Mouse (Mus musculus) erythroblast, adult 5-6 weeks (primary cell): ENCODE results near the gene Ccdc117. TPM values are rescaled to one million over a fixed set of nuclear protein-coding genes. Genes with fewer than 3 reads are reported as not detected.
"Not testable (repeated sequence)": the region's sequence is repeated elsewhere in the genome, so short reads cannot be mapped to it uniquely, and the experiment has no call there.

Experiments
- ATAC-seq: replicated peaks from 2 replicates; pipeline ENCODE4 v1.8.0; 2016; ENCODE audit warnings: moderate number of reproducible peaks, mild to moderate bottlenecking, moderate TSS enrichment, inconsistent platforms; ENCODE audit not compliant: poor library complexity, low FRiP score, severe bottlenecking
- total RNA-seq, 2 experiments: library from RNA; stranded (forward) in 1 of 2; stranded (reverse) in 1 of 2; fragments of 150-400 nt in 1 of 2; fragments of 200-764, 138-1000 nt in 1 of 2; gene quantifications; 2 replicates each; pipeline versions ENCODE4 v1.2.3 to v1.2.4; 2015 to 2017; ENCODE audit warnings: low replicate concordance in 2 of 2

The Ccdc117 gene
- total RNA-seq, 2 experiments from 2014 or later, result 2.7 to 10.4 TPM

DNA sequence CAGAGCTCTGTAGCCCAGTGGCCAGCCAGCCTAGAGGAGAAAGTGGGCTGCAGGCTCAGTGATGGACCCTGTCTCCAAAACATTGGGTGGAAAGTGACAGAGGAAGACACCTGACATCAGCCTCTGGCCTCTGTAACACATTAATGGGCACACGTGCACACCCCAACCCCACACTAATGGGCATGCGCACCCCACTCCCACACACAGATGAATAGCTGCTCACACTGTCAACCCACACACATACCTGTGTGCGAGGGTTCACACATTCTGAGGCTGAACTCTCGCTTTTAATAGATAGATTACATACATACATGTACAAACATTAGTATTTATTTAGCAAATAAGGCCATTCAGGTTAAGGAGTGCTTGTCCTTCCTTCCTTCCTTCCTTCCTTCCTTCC is 27.9 kb downstream of the Ccdc117 start:
- ATAC-seq, result no peak

DNA sequence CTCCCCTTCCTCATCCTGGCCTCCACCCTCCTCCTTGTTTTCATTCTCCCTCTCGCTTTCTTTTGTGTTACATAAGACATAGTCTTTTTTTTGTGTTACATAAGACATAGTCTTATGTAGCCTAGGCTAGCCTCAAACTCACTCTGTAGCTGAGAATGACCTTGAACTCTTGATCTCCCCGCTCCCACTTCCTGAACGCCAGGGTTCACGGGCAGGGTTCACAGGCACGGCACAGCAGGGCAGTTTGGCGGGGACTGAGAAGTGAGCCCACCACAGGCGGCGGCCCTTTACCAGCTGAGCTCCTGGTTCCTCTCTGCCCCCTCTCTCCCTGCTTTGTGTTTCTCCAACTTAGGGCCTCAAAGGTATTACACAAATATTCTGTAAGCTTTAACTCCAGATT is 29.0 kb downstream of the Ccdc117 start:
- ATAC-seq, result no peak

DNA sequence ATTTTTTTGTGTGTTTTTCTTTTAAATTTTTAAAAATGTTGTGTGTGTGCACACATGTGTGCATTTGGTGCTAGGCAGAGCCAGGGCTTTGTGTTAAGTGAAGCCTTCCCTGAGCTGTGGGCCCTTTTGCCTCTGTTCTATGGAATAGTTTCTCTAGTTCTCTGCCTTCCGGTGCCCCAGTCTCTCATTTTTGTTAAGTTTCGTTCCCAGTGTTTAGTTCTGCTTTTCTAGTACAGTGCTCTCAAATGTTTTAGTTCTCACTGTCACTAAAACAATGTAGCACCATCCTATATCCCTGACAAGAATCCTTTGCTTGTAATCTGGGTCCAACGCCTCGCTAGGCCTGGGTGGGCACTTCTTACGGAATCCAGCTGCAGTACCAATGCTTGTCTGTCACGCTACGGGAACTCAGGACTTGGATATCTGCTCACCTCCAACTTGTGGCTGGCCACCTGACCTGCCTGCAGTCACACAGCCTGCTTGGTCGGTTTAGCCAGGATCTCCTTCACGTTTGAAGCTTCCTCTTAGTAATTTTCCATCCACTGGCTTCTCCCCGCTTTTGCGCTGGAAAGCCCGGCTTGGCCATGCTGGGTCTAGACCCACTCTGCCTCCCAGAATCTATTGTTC is 29.8 kb downstream of the Ccdc117 start:
- no peak for ATAC-seq

DNA sequence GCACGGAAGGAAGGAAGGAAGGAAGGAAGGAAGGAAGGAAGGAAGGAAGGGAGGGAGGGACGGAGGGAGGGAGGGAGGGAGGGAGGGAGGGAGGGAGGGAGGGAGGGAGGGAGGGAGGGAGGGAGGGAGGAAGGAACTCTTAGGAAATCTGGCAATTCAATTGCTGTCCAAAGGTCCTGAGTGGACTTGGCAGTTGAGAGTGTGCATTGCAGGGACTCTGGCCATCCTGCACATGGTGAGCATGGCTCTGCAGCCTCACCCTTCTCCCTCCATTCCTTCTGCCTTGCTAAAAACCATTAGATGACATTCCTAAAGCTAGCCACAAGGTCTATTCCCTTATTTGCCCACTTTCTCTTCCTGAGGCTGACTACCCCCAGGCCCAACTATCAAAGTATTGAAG is 31.3 kb downstream of the Ccdc117 start:
- ATAC-seq, result not testable (repeated sequence)

DNA sequence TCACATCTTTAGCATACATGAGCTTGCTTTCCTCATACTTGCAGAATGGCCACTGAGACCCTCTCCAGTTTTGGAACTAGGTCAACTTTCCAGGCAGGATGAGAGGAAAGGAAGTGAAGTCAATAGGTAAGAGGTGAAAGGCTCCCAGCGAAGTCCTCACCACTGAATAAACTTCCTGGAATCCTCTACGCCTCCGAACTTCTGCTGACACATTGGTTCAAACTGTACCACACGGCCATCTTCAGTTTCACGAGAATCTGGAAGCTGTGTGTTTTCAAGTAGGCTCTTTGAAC is 31.9 kb downstream of the Ccdc117 start:
- no peak for ATAC-seq

DNA sequence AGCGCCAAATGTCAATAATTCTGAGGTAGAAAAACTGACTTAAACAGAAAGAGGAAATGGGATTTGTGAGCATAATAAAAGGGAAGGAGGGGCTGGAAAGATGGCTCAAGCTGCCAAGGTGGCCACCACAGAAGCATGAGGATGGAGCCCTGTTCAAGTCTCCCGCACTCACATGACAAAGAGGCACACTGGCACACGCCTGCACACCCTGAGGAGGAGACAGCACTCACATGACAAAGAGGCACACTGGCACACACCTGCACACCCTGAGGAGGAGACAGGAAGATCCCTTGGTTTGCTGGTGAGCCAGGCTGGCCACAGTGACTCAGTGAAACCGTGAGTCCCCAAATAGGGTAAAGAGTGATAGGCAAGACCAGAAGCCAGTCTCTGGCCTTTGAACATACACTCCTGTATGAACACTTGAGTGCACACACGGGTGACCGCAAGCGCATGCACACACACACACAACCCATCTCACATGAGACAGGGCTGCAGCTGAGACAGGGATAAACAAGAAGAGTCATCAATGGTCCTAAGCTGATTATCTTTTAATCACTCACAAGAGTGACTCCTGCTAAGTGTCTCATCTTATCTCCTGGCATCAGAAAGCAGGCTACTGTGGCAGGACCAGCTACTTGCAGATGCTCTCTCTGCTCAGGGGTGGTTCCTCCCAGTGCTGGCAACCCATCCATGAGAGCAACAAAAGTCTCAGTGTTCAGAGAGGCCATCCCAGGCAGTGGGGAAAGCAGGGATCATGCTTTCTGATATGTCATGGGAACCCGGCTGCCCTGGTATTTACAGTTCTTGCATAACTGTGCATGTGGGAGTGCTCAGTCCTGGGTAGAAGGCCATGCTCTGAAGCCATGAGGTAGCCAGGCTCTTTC is 32.5 kb downstream of the Ccdc117 start:
- 0 out of 2 replicates have a peak, but pooled peaks have one; percentile 30 for ATAC-seq

DNA sequence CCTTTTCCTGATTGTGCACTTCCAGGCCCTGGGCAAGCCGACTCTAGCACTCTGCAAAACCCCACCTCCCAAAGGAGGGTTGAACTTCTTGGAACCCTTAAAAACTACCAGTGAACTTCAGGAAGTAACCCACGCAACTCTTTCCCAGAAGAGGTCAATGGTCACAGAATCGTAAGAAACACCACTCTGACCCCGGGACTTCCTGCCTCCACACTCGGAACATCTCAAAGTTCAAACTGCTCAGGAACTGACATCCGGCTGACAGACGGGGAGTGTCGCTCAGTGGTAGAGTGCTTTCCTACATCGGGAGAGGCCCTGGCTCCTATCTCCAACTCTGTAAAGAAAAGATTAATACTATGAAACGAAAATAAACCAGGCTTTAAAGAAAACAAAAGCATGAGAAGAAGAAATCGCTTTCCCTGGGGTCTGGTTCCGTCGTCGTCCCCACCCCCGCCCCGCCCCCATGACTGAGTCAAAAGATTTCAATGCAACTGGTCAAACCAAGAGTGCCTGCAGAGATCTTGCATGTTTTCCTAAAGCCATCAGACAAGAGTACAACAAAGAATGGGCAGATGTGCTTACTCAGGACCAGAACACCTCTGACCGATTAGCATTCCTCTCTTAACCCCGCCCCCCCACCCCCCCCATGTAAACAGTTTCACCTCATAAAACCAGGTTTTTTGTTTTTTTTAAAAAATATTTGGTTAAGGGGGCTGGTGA is 36.0 kb downstream of the Ccdc117 start:
- ATAC-seq, result no peak

DNA sequence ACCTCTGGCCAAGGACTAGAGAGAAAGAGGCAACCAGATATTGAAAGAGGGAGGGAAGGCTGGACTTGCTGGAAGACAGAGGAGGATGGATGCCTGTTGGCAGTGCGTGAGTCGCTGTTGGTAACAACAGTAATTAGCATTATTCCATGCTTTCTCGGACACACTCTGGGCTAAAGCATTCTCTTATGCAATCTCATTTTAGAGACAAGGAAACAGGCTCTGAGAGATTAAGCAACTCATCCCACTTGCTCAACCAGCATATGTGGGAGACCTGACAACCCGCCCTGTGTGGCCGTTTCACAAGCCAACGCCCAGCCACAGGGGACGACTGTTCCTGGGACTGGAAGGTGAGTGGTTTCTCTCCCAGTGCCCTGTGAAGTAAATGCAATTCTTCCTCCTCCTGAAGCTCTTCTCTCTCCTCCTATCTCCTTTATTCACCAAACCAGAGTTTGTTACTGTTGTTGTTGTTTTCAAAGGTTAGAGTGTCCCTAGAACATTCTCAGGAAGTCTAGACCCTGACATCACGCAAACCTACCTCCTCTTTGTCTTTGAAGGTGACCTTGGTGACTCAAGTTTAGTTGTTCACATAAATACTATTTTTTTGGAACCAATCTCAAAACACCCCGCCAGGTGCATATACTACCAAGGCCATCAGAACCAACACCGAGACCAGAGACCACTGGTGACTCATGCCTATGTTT is 39.5 kb downstream of the Ccdc117 start:
- ATAC-seq, result no peak

DNA sequence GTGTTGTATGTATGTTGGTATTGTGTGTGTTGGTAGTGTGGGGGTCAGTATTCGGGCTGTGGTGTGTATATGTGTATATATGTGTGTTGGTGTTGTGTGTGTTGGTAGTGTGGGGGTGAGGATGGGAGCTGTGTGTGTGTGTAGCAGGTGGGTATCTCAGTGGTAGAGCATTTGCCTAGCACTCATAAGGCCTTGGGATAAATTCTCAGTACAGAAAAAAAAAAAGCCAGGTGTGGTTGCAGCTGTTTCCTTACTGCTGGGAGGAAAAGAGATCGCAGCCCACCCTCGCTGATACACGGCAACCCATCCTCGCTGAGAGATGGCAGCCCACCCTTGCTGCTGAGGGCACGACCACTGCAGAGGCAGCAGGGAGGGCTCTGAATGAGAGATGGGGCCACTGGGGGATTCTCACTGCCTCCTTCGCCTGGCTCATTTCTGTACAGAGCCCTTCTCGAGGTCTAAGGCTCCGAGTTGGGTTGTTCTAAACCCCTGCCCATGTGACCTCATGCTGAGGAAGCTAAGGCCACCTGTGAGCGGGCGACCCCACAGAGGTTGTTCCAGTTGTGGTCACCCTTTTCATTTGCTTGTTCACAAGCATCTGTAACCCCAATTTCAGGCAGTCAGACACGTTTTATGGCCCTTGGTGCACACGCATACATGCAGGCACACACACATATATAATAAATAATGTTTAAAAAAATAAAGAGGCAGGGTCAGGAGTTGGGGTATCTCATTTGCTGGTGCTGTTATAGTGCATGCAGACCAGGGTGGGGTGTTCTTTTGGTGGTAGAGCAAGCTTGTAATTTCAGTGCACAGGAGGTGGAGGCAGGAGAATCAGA is 40.9 kb downstream of the Ccdc117 start:
- no peak for ATAC-seq

DNA sequence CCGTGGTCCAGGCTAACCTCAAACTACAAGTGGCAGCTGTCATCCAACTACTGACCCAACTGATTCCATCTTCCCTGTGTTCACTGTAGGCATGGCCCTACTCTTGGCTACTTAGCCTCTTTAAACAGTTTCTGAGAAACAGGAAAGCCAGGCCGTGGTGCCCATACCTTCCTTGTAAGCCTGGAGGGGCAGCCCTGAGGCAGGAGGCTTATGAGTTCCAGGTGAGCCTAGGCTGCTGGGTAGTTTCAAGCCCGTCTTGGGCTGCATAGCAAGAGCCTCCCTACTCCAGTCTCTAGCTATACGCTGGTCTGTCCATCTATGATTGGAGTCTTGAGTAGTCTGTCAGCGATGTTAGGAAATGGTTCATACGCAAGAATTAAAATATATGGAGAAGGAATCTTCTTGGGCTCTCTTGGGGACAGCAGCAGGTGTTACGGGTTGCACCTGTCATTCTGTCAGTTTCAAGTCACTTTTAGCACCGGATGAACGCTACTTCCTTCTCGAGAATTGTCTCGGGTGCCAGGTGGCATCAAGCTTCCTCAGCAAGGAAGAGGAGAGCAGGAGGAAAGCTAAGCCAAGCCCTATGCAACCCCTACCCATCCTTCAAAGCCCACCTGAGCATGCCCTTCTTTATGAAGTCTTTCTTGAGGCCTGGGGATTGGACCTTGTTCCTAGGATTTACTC is 41.9 kb downstream of the Ccdc117 start:
- no peak for ATAC-seq

DNA sequence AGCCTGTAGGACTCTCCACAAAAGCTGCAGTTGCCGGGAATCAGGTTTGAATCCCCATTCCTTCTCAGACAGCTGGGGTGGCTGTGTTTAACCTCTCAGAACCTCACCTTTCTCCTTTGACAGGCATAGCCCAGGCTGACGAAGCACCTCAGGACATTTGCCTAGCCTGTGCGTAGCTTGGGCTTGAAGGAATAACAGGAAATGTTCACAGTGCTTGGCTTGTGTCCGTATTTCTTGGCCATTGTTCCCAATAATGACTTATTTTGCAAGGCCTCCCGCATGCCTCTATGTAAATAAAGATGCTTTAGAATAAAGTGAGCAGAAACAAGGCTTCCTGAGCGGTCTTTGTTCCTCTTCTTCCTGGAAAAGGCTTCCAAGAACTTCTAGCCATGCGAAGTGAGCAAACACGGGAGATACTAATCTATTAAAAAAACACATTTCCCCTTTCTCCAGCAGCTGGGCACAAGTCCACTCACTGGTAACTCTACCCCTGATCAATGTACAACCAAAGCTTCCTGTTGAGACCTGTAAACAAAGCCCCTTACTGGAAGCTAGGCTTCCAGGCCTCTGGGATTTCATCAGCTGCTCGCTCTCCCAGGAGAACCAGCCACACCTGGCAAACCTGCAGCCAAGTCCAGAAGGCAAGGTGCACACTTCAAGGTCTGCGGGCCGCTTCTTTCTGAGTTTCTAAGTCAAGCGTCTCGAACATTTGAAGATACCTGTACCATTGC is 42.9 kb downstream of the Ccdc117 start:
- no peak for ATAC-seq

DNA sequence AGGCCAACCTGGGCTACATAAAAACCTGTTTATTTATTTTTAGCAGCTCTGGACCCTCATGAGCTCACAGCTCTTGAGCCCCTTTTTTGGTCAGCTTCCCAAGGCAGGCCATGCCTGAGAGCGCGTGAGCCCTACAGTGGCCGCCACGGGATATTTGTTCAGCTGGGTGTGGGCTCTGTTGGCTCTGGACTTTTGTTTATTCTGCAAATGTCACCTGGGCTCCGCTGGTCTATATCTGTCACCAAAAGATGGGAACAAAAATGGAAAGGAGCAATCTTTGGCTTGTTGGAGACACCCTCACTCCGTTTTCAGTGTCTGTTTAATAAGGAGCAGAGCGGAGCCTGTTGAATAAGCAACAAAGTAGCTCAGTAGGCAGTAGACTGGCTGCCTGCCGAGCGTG is 43.6 kb downstream of the Ccdc117 start:
- no peak for ATAC-seq

DNA sequence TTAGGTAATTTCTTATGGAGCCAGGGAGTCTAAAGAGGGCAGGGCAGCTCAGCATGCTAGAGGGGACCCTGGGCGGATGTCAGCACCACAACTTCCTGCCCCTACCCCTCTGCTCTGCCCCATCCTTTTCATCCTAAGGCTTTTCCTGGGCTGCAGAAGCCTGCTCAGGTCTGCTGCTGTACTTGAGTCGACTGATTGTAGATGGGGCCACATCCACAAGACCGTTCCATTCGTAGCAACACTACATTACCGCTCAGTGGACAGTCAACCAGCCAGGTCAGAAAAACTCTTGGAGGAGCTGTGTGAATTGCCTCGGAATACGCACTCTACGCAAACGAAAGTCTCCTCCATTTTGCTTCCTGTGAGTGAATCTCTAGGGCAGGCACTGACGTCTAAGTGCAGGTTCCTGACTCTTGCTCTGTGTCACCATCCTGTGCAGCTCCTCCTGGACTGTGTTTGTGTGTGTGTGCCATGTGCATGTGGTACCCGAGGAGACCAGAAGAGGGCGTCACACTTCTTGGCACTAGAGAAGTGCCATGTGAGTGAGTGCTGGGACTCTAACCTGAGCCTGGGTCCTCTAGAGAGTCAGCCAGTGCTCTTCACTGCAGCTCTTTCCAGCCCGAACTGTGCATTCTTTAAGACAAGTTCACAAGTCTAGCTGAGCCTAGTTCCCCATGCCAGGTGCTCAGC is 45.3 kb downstream of the Ccdc117 start:
- ATAC-seq, result 0 out of 2 replicates have a peak, but pooled peaks have one; percentile 38

DNA sequence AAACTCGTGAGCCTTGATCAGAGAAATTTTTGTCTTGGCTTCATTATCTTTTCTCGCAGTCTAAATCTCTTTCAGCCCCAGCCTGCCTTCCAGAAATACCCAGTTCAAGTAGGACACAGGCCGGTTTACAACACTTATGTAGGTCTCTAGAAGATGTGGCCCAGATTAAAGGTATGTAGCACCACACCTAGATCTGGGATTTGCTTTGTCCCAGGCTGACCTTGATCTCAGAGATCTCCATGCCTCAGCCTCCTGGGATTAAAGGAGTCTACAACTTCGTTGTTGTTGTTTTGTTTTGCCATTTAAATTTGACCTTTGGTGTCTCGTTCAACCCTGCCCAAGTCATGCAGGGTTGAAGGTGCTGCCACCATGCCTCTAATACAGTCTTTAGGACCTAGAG is 46.1 kb downstream of the Ccdc117 start:
- ATAC-seq, result no peak

DNA sequence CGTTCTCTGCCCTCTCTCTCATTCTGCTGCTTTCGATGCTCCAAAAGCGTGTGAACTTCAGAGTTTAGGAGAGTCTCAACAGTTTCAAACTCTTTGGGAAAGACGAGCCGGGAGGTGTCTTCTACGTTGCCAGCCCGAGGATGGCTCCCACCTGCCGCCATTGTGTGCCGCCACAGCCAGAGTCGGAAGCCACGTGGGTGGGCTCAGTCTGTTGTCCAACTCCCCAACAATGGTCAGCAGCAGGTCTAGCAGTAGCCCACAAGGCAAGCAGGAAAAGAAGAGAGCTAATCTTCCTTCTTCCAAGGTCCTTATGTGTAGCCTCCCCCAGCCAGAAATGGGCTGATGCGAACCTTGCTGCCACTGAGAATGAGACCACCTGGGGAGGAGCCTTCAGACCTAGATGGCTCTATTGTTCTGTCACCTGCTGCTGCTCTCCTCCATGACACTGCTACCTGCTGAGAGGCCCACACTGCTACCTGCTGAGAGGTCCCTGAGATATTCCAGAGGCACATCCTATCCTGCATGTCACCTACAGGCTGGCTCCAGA is 46.6 kb downstream of the Ccdc117 start:
- ATAC-seq, result no peak

DNA sequence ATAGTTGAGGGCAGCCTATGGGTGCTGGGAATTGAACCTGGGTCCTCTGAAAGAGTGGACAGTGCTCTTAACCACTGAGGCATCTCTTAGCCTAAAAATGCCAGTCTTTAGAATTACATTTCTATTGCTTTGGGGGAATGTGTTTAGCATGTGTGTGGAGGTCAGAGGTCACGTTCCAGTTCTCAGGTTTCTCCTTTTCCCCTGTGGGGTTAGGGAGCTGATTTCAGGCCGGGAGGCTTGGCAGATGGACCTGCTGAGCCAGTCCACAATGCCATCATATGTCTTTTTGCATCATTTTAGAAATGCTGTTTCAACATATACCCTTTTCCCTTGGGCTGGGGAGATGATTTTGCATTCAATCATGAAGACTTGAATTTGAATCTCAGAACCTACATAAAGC is 48.1 kb downstream of the Ccdc117 start:
- ATAC-seq, result no peak

DNA sequence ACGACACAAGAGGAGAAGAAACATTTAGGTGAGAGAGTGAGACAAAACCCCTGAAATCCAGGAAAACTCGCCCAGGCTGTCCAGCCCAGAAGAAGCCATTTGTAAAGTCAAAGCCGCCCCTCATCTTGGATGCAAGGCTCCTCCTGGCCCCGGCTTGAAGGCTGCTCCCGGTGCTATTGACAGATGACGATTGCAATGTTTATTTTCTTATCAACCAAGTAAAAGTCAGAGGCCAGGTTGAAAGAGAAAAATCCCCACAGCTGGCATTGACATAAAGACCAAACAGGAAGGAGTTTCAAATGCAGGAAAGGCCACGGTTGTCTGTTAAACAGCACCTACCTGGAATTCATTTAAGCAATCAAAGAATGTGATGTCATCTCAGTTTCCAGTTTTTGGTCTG is 50.1 kb downstream of the Ccdc117 start:
- ATAC-seq, result no peak
